Mouse (Mus musculus): ENCODE data around the gene Pde9a. TPM values are rescaled to one million over a fixed set of nuclear protein-coding genes. Genes with fewer than 3 reads are reported as not detected.

The Pde9a gene
- total and polyA plus RNA-seq, 3 experiments, result 0.56 TPM; not detected in 2

DNA sequence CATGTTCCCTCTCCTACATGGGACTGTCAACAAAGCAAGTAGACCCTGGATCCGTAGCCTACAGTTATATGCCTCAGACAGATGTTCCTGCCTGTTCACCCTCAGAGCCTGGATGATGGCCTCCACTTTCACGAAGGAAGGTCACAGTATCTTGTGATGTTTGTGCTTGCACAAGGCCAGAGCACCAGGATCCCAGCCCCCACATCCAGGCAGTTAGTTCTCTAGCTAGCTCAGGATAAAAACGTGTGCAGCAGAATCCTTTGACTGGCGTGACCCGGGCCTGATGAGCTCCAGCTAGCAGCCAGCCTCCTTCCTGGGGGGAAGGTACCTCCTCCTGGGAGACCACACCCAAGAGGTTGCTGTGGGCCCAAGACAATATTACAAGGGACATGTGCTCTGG, 82.5 kb downstream of the Pde9a start:
- H3K9ac ChIP-seq (ENCODE audit: control insufficient read depth, low read depth, low read length, poor library complexity, severe bottlenecking), result no peak overlapping the region
- H3K27ac ChIP-seq (ENCODE audit: control insufficient read depth, low read depth, low read length), result no peak overlapping the region
- DNase-seq (ENCODE audit: low read depth, low spot score), result no peak
- H3K4me1 ChIP-seq (ENCODE audit: control insufficient read depth in 1 of 2, insufficient read depth in 2 of 2, low read length in 2 of 2), result no peaks in the 10 kb centered on the region
- H3K27me3 ChIP-seq (ENCODE audit: control insufficient read depth in 1 of 2, insufficient read depth in 2 of 2, low read length in 2 of 2), result peaks cover 0 to 2% of the 10 kb centered on the region in 2 experiments; a peak in 2 of 4 replicates
- H3K36me3 ChIP-seq (ENCODE audit: control insufficient read depth in 1 of 2, insufficient read depth in 2 of 2, low read length in 2 of 2), result no peaks in the 10 kb centered on the region
- no peak for TF ChIP-seq MAFK (IDR thresholded peaks at IDR 0.05; ENCODE audit: borderline replicate concordance, low read depth, low read length)
- no peak for TF ChIP-seq POLR2AphosphoS2 (IDR thresholded peaks at IDR 0.05; ENCODE audit: low read length)
- TF ChIP-seq RAD21 (IDR thresholded peaks at IDR 0.05; ENCODE audit: low read depth, low read length), result no peak
- TF ChIP-seq EP300 (IDR thresholded peaks at IDR 0.05; ENCODE audit: low read depth in 1 of 2, low read length in 2 of 2), result no peak
- no peak for TF ChIP-seq ETS1 (IDR thresholded peaks at IDR 0.05; ENCODE audit: low read depth, low read length)
- no peak for TF ChIP-seq ZMIZ1 (IDR thresholded peaks at IDR 0.05; ENCODE audit: low read depth, low read length)
- TF ChIP-seq MAZ (IDR thresholded peaks at IDR 0.05; ENCODE audit: low read depth, low read length), result no peak
- no peak for TF ChIP-seq TCF12 (IDR thresholded peaks at IDR 0.05; ENCODE audit: low read depth, low read length)
- TF ChIP-seq MAX (IDR thresholded peaks at IDR 0.05; ENCODE audit: low read length), result no peak
- no peak for TF ChIP-seq GATA1 (IDR thresholded peaks at IDR 0.05; ENCODE audit: low read depth, low read length)
- TF ChIP-seq E2F4 (IDR thresholded peaks at IDR 0.05; ENCODE audit: borderline replicate concordance, low read depth, low read length), result no peak
- TF ChIP-seq CHD2 (IDR thresholded peaks at IDR 0.05; ENCODE audit: low read length), result no peak
- no peaks in the 10 kb centered on the region for H3K9me3 ChIP-seq (replicated peaks; ENCODE audit: insufficient read depth, low read length)
- H3K4me3 ChIP-seq (ENCODE audit: control insufficient read depth in 1 of 2, insufficient read depth in 1 of 2, low read depth in 2 of 2, low read length in 2 of 2), result no peak overlapping the region
- no peaks in the 10 kb centered on the region for H3K79me2 ChIP-seq (ENCODE audit: control insufficient read depth, insufficient read depth, low read length, poor library complexity)

DNA sequence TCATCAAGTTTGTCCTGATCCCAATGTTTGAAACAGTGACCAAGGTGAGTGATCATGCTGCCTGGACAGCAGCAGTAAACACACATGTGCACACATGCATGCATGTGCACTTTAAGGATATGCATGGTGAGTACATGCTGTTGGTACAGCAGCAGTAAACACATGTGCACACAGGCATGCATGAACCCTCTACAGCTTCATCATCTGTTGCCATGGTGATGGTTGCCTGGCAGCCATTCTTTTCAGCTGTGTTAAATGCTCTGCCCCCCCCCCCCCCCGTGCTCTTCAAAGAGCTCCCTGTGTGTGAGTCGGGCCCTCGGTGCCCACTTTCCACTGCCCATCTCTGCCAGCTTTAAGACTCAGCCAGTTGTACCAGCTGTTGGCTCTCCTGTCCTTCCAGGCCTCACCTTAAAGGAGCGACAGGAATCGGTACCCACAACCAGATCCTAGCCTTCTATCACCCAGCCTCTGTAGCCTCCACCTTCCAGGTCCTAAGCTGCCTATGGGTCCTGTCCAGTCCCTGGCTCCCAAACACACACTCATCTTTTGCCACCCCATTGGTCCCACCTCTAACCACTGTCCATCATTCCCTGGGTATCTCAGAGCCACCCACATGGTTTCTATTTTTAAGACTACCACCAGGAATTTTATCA, 84.9 kb downstream of the Pde9a start:
- H3K36me3 ChIP-seq (ENCODE audit: control insufficient read depth in 1 of 2, insufficient read depth in 2 of 2, low read length in 2 of 2), result no peaks in the 10 kb centered on the region
- TF ChIP-seq CHD1 (IDR thresholded peaks at IDR 0.05; ENCODE audit: low read depth, low read length) (no peak), JUND (IDR thresholded peaks at IDR 0.05; ENCODE audit: low read depth, low read length) (no peak), POLR2AphosphoS2 (IDR thresholded peaks at IDR 0.05; ENCODE audit: low read length) (no peak), ETS1 (IDR thresholded peaks at IDR 0.05; ENCODE audit: low read depth, low read length) (no peak), POLR2A (IDR thresholded peaks at IDR 0.05; ENCODE audit: control insufficient read depth in 1 of 2, insufficient read depth in 1 of 2, low read depth in 1 of 2, low read length in 2 of 2, poor library complexity in 1 of 2) (no peak), ZKSCAN1 (IDR thresholded peaks at IDR 0.05; ENCODE audit: low read depth, low read length) (no peak), GABPA (IDR thresholded peaks at IDR 0.05; ENCODE audit: low read depth, low read length) (no peak)
- no peak overlapping the region for H3K4me3 ChIP-seq (ENCODE audit: control insufficient read depth in 1 of 2, insufficient read depth in 1 of 2, low read depth in 2 of 2, low read length in 2 of 2)
- no peaks in the 10 kb centered on the region for H3K4me1 ChIP-seq (ENCODE audit: control insufficient read depth in 1 of 2, insufficient read depth in 2 of 2, low read length in 2 of 2)
- H3K79me2 ChIP-seq (ENCODE audit: control insufficient read depth, insufficient read depth, low read length, poor library complexity), result no peaks in the 10 kb centered on the region
- no peak overlapping the region for H3K9ac ChIP-seq (ENCODE audit: control insufficient read depth, low read depth, low read length, poor library complexity, severe bottlenecking)
- DNase-seq (ENCODE audit: low read depth, low spot score), result no peak
- H3K27me3 ChIP-seq (ENCODE audit: control insufficient read depth in 1 of 2, insufficient read depth in 2 of 2, low read length in 2 of 2), result peaks cover 0 to 5% of the 10 kb centered on the region in 2 experiments; a peak in 2 of 4 replicates
- no peak overlapping the region for H3K27ac ChIP-seq (ENCODE audit: control insufficient read depth, low read depth, low read length)
- no peaks in the 10 kb centered on the region for H3K9me3 ChIP-seq (replicated peaks; ENCODE audit: insufficient read depth, low read length)
